Mouse (Mus musculus) spleen, postnatal 0 days (tissue): ENCODE measurements around the gene Olfr765. TPM values are rescaled to one million over a fixed set of nuclear protein-coding genes. Genes with fewer than 3 reads are reported as not detected.

Experiments used
- polyA plus RNA-seq: library from polyadenylated mRNA; unstranded; fragments of >200 nt; fragmentation: Nextera tagmentation; extraction: Ambion mirVana; gene quantifications from 2 replicates; pipeline ENCODE4 v1.2.1, GENCODE M21; 2015

Gene Olfr765
- polyA plus RNA-seq = not detected in 2 replicates

DNA sequence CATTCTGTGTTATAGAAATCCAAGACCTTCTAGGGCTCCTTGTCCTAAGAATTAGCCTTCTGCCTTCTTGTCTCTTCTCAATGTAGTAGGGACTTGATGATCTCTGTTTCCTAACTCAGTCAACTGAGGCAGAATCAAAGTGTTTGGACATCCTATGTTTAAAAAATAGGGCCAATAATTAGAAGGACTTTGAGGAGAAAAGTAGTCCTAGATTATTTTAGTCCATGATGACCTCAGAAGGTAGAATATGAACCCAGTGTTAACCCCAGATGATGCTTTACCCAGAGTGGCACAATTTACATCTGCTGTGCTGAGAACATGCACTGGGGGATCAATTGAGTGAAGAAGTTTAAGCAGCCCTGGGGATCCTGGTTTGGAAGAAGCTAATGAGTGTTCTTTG lies at the start of gene Olfr765:
Olfr765 (minus strand) TSS at position 101 of the 400 bp plus-strand sequence.

DNA sequence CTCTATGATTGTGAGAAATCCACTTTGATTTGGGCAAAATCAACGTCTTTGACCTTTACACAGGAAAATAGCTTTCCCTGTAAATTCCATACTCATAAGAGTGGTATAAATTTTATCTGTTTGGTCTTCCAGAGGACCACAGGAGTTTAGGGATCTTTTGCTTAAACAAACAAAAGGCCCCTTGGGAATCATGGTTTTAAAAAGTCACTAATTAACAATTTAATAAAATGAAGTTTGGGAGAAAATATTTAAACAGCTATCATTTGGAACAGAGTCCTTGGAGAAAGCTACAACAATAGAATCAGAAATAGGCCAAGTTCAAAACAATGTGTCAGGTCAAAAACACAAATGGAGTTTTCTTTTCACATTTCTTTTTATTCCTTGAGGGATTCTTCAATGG lies 49.5 kb upstream of the Olfr765 start, which contains the start of gene Olfr768:
Olfr768 (minus strand) TSS at position 101 of the 400 bp plus-strand sequence.

DNA sequence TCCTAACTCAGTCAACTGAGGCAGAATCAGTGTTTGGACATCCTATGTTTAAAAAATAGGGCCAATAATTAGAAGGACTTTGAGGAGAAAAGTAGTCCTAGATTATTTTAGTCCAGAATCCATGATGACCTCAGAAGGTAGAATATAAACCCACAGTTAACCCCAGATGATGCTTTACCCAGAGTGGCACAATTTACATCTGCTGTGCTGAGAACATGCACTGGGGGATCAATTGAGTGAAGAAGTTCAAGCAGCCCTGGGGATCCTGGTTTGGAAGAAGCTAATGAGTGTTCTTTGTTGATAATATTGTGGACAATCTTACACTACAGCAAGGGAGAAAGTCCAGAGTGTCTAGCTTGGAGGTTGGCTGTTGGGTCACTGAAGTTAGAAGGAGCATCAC lies 33.0 kb upstream of the Olfr765 start, which contains the start of gene Olfr767:
Olfr767 (minus strand) TSS at position 101 of the 400 bp plus-strand sequence.

DNA sequence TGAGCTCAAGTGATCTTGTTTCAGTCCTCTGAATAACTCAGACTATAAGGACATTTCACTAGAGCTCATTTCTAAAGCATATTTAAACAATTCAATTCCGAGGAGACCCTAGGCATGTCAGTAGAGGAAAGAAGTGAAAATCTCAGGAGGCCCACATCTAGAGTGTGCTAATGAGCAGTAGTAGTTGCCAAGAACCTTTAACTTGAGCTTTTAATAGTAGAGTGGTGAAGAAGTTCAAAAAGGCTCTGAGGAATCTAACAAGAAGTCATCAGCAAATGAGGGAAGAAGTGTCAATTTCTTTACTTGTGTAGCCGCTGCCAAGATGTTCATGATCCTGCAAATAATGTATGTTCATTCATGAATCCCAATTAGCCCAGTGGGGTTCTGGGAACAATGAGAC lies 19.1 kb upstream of the Olfr765 start, which contains the start of gene Olfr766-ps1:
Olfr766-ps1 (minus strand) TSS at position 101 of the 400 bp plus-strand sequence.

DNA sequence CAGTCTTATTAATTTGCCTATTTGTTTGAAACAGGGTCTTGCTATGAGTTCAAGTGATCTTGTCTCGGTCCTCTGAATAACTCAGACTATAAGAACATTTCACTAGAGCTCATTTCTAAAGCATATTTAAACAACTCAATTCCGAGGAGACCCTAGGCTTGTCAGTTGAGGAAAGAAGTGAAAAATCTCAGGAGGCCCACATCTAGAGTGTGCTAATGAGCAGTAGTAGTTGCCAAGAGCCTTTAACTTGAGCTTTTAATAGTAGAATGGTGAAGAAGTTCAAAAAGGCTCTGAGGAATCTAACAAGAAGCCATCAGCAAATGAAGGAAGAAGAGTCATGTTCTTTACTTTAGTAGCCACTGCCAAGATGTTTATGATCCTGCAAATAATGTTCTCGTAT lies 10.0 kb downstream of the Olfr765 start, which contains the start of gene Olfr764-ps1:
Olfr764-ps1 (minus strand) TSS at position 101 of the 400 bp plus-strand sequence.

DNA sequence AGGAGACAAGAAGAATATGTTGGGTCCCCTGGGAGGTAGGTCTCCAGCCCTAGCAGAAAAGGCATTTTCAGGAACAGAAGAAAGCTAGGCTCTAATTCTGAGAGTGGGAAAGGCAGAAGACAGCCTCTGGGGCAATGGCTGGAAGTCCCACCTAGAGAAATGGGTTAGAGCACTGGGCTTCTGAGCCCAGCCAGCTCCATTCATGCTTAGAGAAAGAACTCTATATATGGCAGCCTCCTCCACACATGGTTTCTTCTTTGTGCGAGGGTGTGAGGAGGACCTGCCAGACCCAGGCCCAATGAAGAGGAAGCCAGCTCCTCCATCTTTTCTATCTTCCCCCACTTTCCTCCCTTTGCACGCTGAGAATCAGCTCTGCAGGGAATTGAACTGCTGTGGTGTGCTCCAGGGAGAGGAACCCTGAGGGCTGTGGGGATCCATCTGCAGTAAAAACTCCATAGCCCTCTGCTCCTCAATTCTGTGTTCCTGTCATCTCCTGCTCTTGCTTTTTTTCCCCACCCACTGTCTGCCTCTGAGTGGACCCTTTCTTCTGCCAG lies 39.4 kb downstream of the Olfr765 start, which contains the start of gene Olfr763:
Olfr763 (plus strand) TSS at position 504 of the 554 bp plus-strand sequence.

Other genes starting within 250 kb of the Olfr765 start
- gene Dnajc14, start 245.9 kb downstream of the Olfr765 start, polyA plus RNA-seq = 21.1 and 26.6 TPM in 2 replicates
- gene Tmem198b, start 245.6 kb downstream of the Olfr765 start, polyA plus RNA-seq = 3.9 and 6.1 TPM in 2 replicates
- 118 and 139 TPM in 2 replicates for gene Sarnp, start 232.7 kb downstream of the Olfr765 start, polyA plus RNA-seq
- 68.8 and 73.7 TPM in 2 replicates for gene Ormdl2, start 228.4 kb downstream of the Olfr765 start, polyA plus RNA-seq
- 0.82 and 1.2 TPM in 2 replicates for gene Gdf11, start 158.3 kb downstream of the Olfr765 start, polyA plus RNA-seq
- gene Cd63, start 149.0 kb downstream of the Olfr765 start, polyA plus RNA-seq = 240 and 284 TPM in 2 replicates
- 4.8 and 5.9 TPM in 2 replicates for gene Rdh5, start 127.1 kb downstream of the Olfr765 start, polyA plus RNA-seq
- gene Bloc1s1, start 126.0 kb downstream of the Olfr765 start, polyA plus RNA-seq = 116 and 145 TPM in 2 replicates
- 2.5 and 3.2 TPM in 2 replicates for gene Itga7, start 116.2 kb downstream of the Olfr765 start, polyA plus RNA-seq
- gene Mettl7b, start 89.0 kb downstream of the Olfr765 start, polyA plus RNA-seq = 0.10 TPM in 1 of 2 replicates, not detected in the other
- gene Olfr9, start 60.6 kb downstream of the Olfr765 start, polyA plus RNA-seq = not detected in 2 replicates
- gene Olfr763, start 39.2 kb downstream of the Olfr765 start, polyA plus RNA-seq = not detected in 2 replicates
- gene Olfr764-ps1, start 10.1 kb downstream of the Olfr765 start, polyA plus RNA-seq = not detected in 2 replicates
- gene Olfr766-ps1, start 19.0 kb upstream of the Olfr765 start, polyA plus RNA-seq = not detected in 2 replicates
- gene Olfr767, start 32.9 kb upstream of the Olfr765 start, polyA plus RNA-seq = not detected in 2 replicates
- not detected in 2 replicates for gene Olfr768, start 49.4 kb upstream of the Olfr765 start, polyA plus RNA-seq
- not detected in 2 replicates for gene Olfr769, start 67.9 kb upstream of the Olfr765 start, polyA plus RNA-seq
- not detected in 2 replicates for gene Olfr770, start 89.0 kb upstream of the Olfr765 start, polyA plus RNA-seq
- gene Olfr771, start 114.8 kb upstream of the Olfr765 start, polyA plus RNA-seq = not detected in 2 replicates
- gene Olfr772, start 127.9 kb upstream of the Olfr765 start, polyA plus RNA-seq = not detected in 2 replicates
- not detected in 2 replicates for gene Olfr773, start 137.4 kb upstream of the Olfr765 start, polyA plus RNA-seq
- gene Olfr774, start 186.2 kb upstream of the Olfr765 start, polyA plus RNA-seq = not detected in 2 replicates
- not detected in 2 replicates for gene Olfr775, start 198.4 kb upstream of the Olfr765 start, polyA plus RNA-seq
- gene Olfr776, start 209.1 kb upstream of the Olfr765 start, polyA plus RNA-seq = not detected in 2 replicates
- gene Olfr777, start 221.5 kb upstream of the Olfr765 start, polyA plus RNA-seq = not detected in 2 replicates